Mouse (Mus musculus): ENCODE measurements around the gene Olfr154.

GRCm38 (mm10) chr2:85678667-85679066 lies 14.4 kb upstream of the Olfr154 start, which contains the start of gene Olfr1006:
- TF ChIP-seq CTCF (IDR thresholded peaks at IDR 0.05; ENCODE audit: borderline replicate concordance, insufficient read depth, low read depth, low read length) (no peak), POLR2A (IDR thresholded peaks at IDR 0.05; ENCODE audit: borderline replicate concordance, insufficient read depth, low read length) (no peak)
